Mouse (Mus musculus): Measurements from ENCODE around the gene Tenm4. TPM values are rescaled to one million over a fixed set of nuclear protein-coding genes. Genes with fewer than 3 reads are reported as not detected.

Tenm4 gene
- total and polyA plus RNA-seq, 3 experiments: 0.03 to 0.26 (median 0.04) TPM

GRCm38 (mm10) chr7:96183195-96183594 lies 12.1 kb downstream of the Tenm4 start:
- no peak for TF ChIP-seq BHLHE40 (IDR thresholded peaks at IDR 0.05; ENCODE audit: low read depth, low read length)
- TF ChIP-seq CTCF (conservative IDR thresholded peaks at IDR 0.05 in 1 of 2, IDR thresholded peaks at IDR 0.05 in 1 of 2; ENCODE audit: low read depth in 2 of 2, low read length in 2 of 2): no peak
- no peak for TF ChIP-seq MAZ (IDR thresholded peaks at IDR 0.05; ENCODE audit: low read depth, low read length)
- no peak for TF ChIP-seq IRF4 (IDR thresholded peaks at IDR 0.05; ENCODE audit: low read depth, low read length)
- TF ChIP-seq MXI1 (IDR thresholded peaks at IDR 0.05; ENCODE audit: low read depth, low read length): no peak
- no peak for TF ChIP-seq HCFC1 (IDR thresholded peaks at IDR 0.05; ENCODE audit: low read depth, low read length)
- no peak for TF ChIP-seq USF1 (IDR thresholded peaks at IDR 0.05; ENCODE audit: low read depth, low read length)
- no peak for TF ChIP-seq E2F4 (IDR thresholded peaks at IDR 0.05; ENCODE audit: insufficient replicate concordance, low read depth, low read length)
- no peak for TF ChIP-seq MYC (IDR thresholded peaks at IDR 0.05; ENCODE audit: low read depth, low read length)
- no peak for TF ChIP-seq RAD21 (IDR thresholded peaks at IDR 0.05; ENCODE audit: low read depth, low read length)
- TF ChIP-seq EP300 (IDR thresholded peaks at IDR 0.05; ENCODE audit: low read length): no peak
- no peak for TF ChIP-seq POLR2A (IDR thresholded peaks at IDR 0.05; ENCODE audit: low read depth, low read length)
- no peak for TF ChIP-seq USF2 (conservative IDR thresholded peaks at IDR 0.05; ENCODE audit: low read depth, low read length)
- no peak for TF ChIP-seq JUND (conservative IDR thresholded peaks at IDR 0.05; ENCODE audit: low read depth, low read length)
- TF ChIP-seq GABPA (IDR thresholded peaks at IDR 0.05; ENCODE audit: insufficient replicate concordance, low read depth, low read length): no peak
- TF ChIP-seq KAT2A (IDR thresholded peaks at IDR 0.05; ENCODE audit: insufficient replicate concordance, low read length): no peak
- no peak for TF ChIP-seq UBTF (IDR thresholded peaks at IDR 0.05; ENCODE audit: low read depth, low read length)
- no peak for TF ChIP-seq NRF1 (IDR thresholded peaks at IDR 0.05; ENCODE audit: low read depth, low read length)
- Histone ChIP-seq H3K4me2 (ENCODE audit: insufficient read depth, low read depth, poor library complexity, severe bottlenecking) (no peak overlapping the region), H3K27ac (ENCODE audit: insufficient read depth, low read depth) (no peak overlapping the region), H3K27me3 (replicated peaks) (no peaks in the 10 kb centered on the region), H3K79me2 (replicated peaks; ENCODE audit: control insufficient read depth, extremely low read depth, insufficient read depth, poor library complexity, severe bottlenecking) (no peaks in the 10 kb centered on the region), H3K4me3 (replicated peaks in 1 of 3; ENCODE audit: low read depth in 2 of 3, low read length in 2 of 3, poor library complexity in 1 of 3) (no peak overlapping the region), H3K9me3 (replicated peaks; ENCODE audit: low read length) (no peaks in the 10 kb centered on the region), H3K36me3 (replicated peaks in 1 of 2; ENCODE audit: control insufficient read depth in 1 of 2, insufficient read depth in 1 of 2, low read length in 1 of 2) (no peaks in the 10 kb centered on the region), H3K4me1 (ENCODE audit: control insufficient read depth in 1 of 2, insufficient read depth in 2 of 2) (peaks cover 0 to 3% of the 10 kb centered on the region in 2 experiments; a peak in 2 of 4 replicates), H3K9ac (ENCODE audit: insufficient read depth, low read depth) (no peak overlapping the region)
- DNase-seq (ENCODE audit: extremely low read depth): no peak
- in situ Hi-C loops (cut with MboI; ENCODE audit: low pct_ligation_motif_present, low pct_unique_long_range_greater_than_20kb, low sequenced_read_pairs) (no loop called here), dilution Hi-C loops (cut with MboI; ENCODE audit: extremely low pct_ligation_motif_present, extremely low pct_unique_long_range_greater_than_20kb, low sequenced_read_pairs) (no loop called here)

GRCm38 (mm10) chr7:96185411-96185810 lies 14.4 kb downstream of the Tenm4 start:
- Histone ChIP-seq H3K36me3 (replicated peaks in 1 of 2; ENCODE audit: control insufficient read depth in 1 of 2, insufficient read depth in 1 of 2, low read length in 1 of 2) (no peaks in the 10 kb centered on the region), H3K27me3 (replicated peaks) (no peaks in the 10 kb centered on the region), H3K27ac (ENCODE audit: insufficient read depth, low read depth) (no peak overlapping the region), H3K9me3 (replicated peaks; ENCODE audit: low read length) (no peaks in the 10 kb centered on the region), H3K4me1 (ENCODE audit: control insufficient read depth in 1 of 2, insufficient read depth in 2 of 2) (peaks cover 0 to 3% of the 10 kb centered on the region in 2 experiments; a peak in 2 of 4 replicates), H3K9ac (ENCODE audit: insufficient read depth, low read depth) (no peak overlapping the region), H3K79me2 (replicated peaks; ENCODE audit: control insufficient read depth, extremely low read depth, insufficient read depth, poor library complexity, severe bottlenecking) (no peaks in the 10 kb centered on the region), H3K4me2 (ENCODE audit: insufficient read depth, low read depth, poor library complexity, severe bottlenecking) (no peak overlapping the region), H3K4me3 (replicated peaks in 1 of 3; ENCODE audit: low read depth in 2 of 3, low read length in 2 of 3, poor library complexity in 1 of 3) (no peak overlapping the region)
- DNase-seq (ENCODE audit: extremely low read depth): no peak
- dilution Hi-C loops (cut with MboI; ENCODE audit: extremely low pct_ligation_motif_present, extremely low pct_unique_long_range_greater_than_20kb, low sequenced_read_pairs): no loop called here
- TF ChIP-seq SMC3 (IDR thresholded peaks at IDR 0.05; ENCODE audit: low read depth, low read length): no peak
- no peak for TF ChIP-seq CHD2 (IDR thresholded peaks at IDR 0.05; ENCODE audit: low read length)
- in situ Hi-C loops (cut with MboI; ENCODE audit: low pct_ligation_motif_present, low pct_unique_long_range_greater_than_20kb, low sequenced_read_pairs): no loop called here

All from CH12.LX (cell line).